Mouse (Mus musculus) MN1 (cell line): Measurements from ENCODE around the gene Rnf186.

Experiments used
- DNase-seq: peaks from one replicate; pipeline ENCODE4 v3.0.0-alpha.2; 2016; ENCODE audit warnings: low spot score

Rnf186 gene

GRCm38 (mm10) chr4:138966866-138967265, at the start of gene Rnf186:
Rnf186 (plus strand) TSS chr4:138967112.
- no peak for DNase-seq

GRCm38 (mm10) chr4:138917282-138917681, 49.6 kb upstream of the Rnf186 start:
- no peak for DNase-seq

GRCm38 (mm10) chr4:138921254-138922130, 45.4 kb upstream of the Rnf186 start:
- no peak for DNase-seq

- peak; percentile 96 for DNase-seq
These were observed 44.8 kb upstream of the Rnf186 start for GRCm38 (mm10) chr4:138922131-138922459.

GRCm38 (mm10) chr4:138925561-138925960, 41.4 kb upstream of the Rnf186 start:
- peak; percentile 64 for DNase-seq

- no peak for DNase-seq
These were observed 33.0 kb upstream of the Rnf186 start for GRCm38 (mm10) chr4:138933862-138934261.

- no peak for DNase-seq
These were observed 32.3 kb upstream of the Rnf186 start for GRCm38 (mm10) chr4:138934456-138935145.

- no peak for DNase-seq
These were observed 28.2 kb upstream of the Rnf186 start for GRCm38 (mm10) chr4:138938495-138939269.

GRCm38 (mm10) chr4:138939481-138939880, 27.4 kb upstream of the Rnf186 start:
- peak; percentile 60 for DNase-seq

- no peak for DNase-seq
These were observed 25.5 kb upstream of the Rnf186 start for GRCm38 (mm10) chr4:138941401-138941800.

- no peak for DNase-seq
These were observed 24.9 kb upstream of the Rnf186 start for GRCm38 (mm10) chr4:138941966-138942365.

- no peak for DNase-seq
These were observed 23.2 kb upstream of the Rnf186 start for GRCm38 (mm10) chr4:138943730-138944129.

GRCm38 (mm10) chr4:138948257-138948656, 18.7 kb upstream of the Rnf186 start:
- DNase-seq: no peak

- no peak for DNase-seq
These were observed 8.3 kb upstream of the Rnf186 start for GRCm38 (mm10) chr4:138958612-138959011.

- DNase-seq: no peak
These were observed 7.8 kb upstream of the Rnf186 start for GRCm38 (mm10) chr4:138959120-138959519.

- no peak for DNase-seq
These were observed 7.0 kb upstream of the Rnf186 start for GRCm38 (mm10) chr4:138959926-138960325.

- DNase-seq: no peak
These were observed 4.2 kb upstream of the Rnf186 start for GRCm38 (mm10) chr4:138962719-138963118.

GRCm38 (mm10) chr4:138965871-138966270, 1.0 kb upstream of the Rnf186 start:
- DNase-seq: peak; percentile 50

GRCm38 (mm10) chr4:138967485-138967884, 573 bp downstream of the Rnf186 start:
- peak; percentile 29 for DNase-seq

GRCm38 (mm10) chr4:138968772-138969556, 2.1 kb downstream of the Rnf186 start:
- no peak for DNase-seq

GRCm38 (mm10) chr4:138969736-138970135, 2.8 kb downstream of the Rnf186 start:
- no peak for DNase-seq

GRCm38 (mm10) chr4:138971371-138971770, 4.5 kb downstream of the Rnf186 start:
- DNase-seq: no peak
